Mouse (Mus musculus): ENCODE measurements around the gene Itga2b.

- TF ChIP-seq CTCF (IDR thresholded peaks at IDR 0.05; ENCODE audit: low read depth) (no peak), EP300 (IDR thresholded peaks at IDR 0.05; ENCODE audit: low read depth) (no peak)
Observed at GRCm38 (mm10) chr11:102496732-102497131, 26.8 kb upstream of the Itga2b start.
